15 mouse cellular contexts compared by ENCODE assay signal in genomic region chr3:82185626-82186025, GRCm38 (mm10). TPM values are rescaled to one million over a fixed set of nuclear protein-coding genes. Genes with fewer than 3 reads are reported as not detected.
A peak's percentile ranks its signal among the peaks of the same experiment; 100 is the strongest.
DNase-seq lines count a peak whose midpoint lies in the region; ATAC-seq and TF ChIP-seq lines count a peak whose summit lies in the region.
"Had no signal": no experiment of that assay in that cellular context is flagged by ENCODE, and none has a peak within 500 bp of the region (broad histone marks: within the 10 kb centered on the region; RNA-seq: fewer than 3 reads in every experiment).

No protein-coding gene starts in this region.

- H3K4me3 ChIP-seq in forebrain, postnatal 0 days (ENCODE audit: low read depth, low read length): no peak overlapping the region
- no peak overlapping the region for H3K4me3 ChIP-seq in forebrain, embryonic 15.5 days
- H3K4me3 ChIP-seq in midbrain, postnatal 0 days (ENCODE audit: low read depth, low read length): no peak overlapping the region
- H3K4me3 ChIP-seq in midbrain, embryonic 14.5 days (replicated peaks; ENCODE audit: low read depth, low read length): no peak overlapping the region
- H3K4me3 ChIP-seq: layer of hippocampus, adult 2 months; neural tube, embryonic 15.5 days had no signal

- H3K9ac ChIP-seq in forebrain, postnatal 0 days: no peak overlapping the region
- H3K9ac ChIP-seq in forebrain, embryonic 15.5 days (replicated peaks): no peak overlapping the region
- H3K9ac ChIP-seq in midbrain, postnatal 0 days (replicated peaks; ENCODE audit: low read length, poor library complexity, severe bottlenecking): no peak overlapping the region
- no peak overlapping the region for H3K9ac ChIP-seq in midbrain, embryonic 14.5 days (replicated peaks; ENCODE audit: low read length)
- H3K9ac ChIP-seq: neural tube, embryonic 15.5 days had no signal

- H3K27me3 ChIP-seq in forebrain, postnatal 0 days (ENCODE audit: insufficient read depth, low read length): no peaks in the 10 kb centered on the region
- H3K27me3 ChIP-seq in forebrain, embryonic 15.5 days: no peaks in the 10 kb centered on the region
- no peaks in the 10 kb centered on the region for H3K27me3 ChIP-seq in midbrain, postnatal 0 days (ENCODE audit: insufficient read depth, low read length)
- no peaks in the 10 kb centered on the region for H3K27me3 ChIP-seq in midbrain, embryonic 14.5 days (ENCODE audit: control insufficient read depth, insufficient read depth, low read length)
- H3K27me3 ChIP-seq: neural tube, embryonic 15.5 days had no signal

- peak; percentile 84 for ATAC-seq in forebrain, postnatal 0 days
- no peak for ATAC-seq in forebrain, embryonic 15.5 days (replicated peaks)
- ATAC-seq in midbrain, postnatal 0 days (ENCODE audit: low FRiP score): no peak
- no peak for ATAC-seq in midbrain, embryonic 14.5 days (ENCODE audit: low FRiP score, low TSS enrichment)
- ATAC-seq: intestine, postnatal 0 days had no signal

- H3K9me3 ChIP-seq in forebrain, postnatal 0 days (ENCODE audit: low read length): no peaks in the 10 kb centered on the region
- no peaks in the 10 kb centered on the region for H3K9me3 ChIP-seq in forebrain, embryonic 15.5 days
- no peaks in the 10 kb centered on the region for H3K9me3 ChIP-seq in midbrain, postnatal 0 days (ENCODE audit: low read length)
- no peaks in the 10 kb centered on the region for H3K9me3 ChIP-seq in midbrain, embryonic 14.5 days (ENCODE audit: control insufficient read depth, low read length)
- H3K9me3 ChIP-seq: neural tube, embryonic 15.5 days had no signal

- WGBS in forebrain, postnatal 0 days: 73% methylated on average over 9 of the region's 9 CpGs
- 83% methylated on average over 9 of the region's 9 CpGs for WGBS in forebrain, embryonic 15.5 days
- 93% methylated on average over 9 of the region's 9 CpGs for WGBS in midbrain, postnatal 0 days
- 94% methylated on average over 9 of the region's 9 CpGs for WGBS in midbrain, embryonic 14.5 days

- H3K36me3 ChIP-seq in forebrain, postnatal 0 days (ENCODE audit: insufficient read depth): no peaks in the 10 kb centered on the region
- H3K36me3 ChIP-seq in forebrain, embryonic 15.5 days: no peaks in the 10 kb centered on the region
- H3K36me3 ChIP-seq in midbrain, postnatal 0 days (ENCODE audit: insufficient read depth, low read length): no peaks in the 10 kb centered on the region
- H3K36me3 ChIP-seq in midbrain, embryonic 14.5 days (ENCODE audit: control insufficient read depth, insufficient read depth, low read length): no peaks in the 10 kb centered on the region
- H3K36me3 ChIP-seq: neural tube, embryonic 15.5 days had no signal

- DNase-seq in forebrain, postnatal 0 days: peak; percentile 43
- DNase-seq in midbrain, postnatal 0 days (ENCODE audit: low spot score): peak; percentile 3
- no peak for DNase-seq in midbrain, embryonic 14.5 days
- DNase-seq in left cerebral cortex, adult 18-20 months (ENCODE audit: low spot score in 2 of 2): peak; percentile 39 to 47
- DNase-seq in telencephalon, adult 2 months (ENCODE audit: low read depth, low spot score): peak; percentile 61
- DNase-seq in retina, embryonic 14.5 days (ENCODE audit: low spot score): no peak
- DNase-seq in urinary bladder, postnatal 10 days (ENCODE audit: low spot score): no peak
- DNase-seq: spleen, adult 18-20 months had no signal

- no peak overlapping the region for H3K4me2 ChIP-seq in forebrain, postnatal 0 days (ENCODE audit: low read depth)
- no peak overlapping the region for H3K4me2 ChIP-seq in forebrain, embryonic 15.5 days (replicated peaks)
- no peak overlapping the region for H3K4me2 ChIP-seq in midbrain, postnatal 0 days (ENCODE audit: low read depth, low read length, poor library complexity, severe bottlenecking)
- no peak overlapping the region for H3K4me2 ChIP-seq in midbrain, embryonic 14.5 days (ENCODE audit: low read length)
- H3K4me2 ChIP-seq: neural tube, embryonic 15.5 days had no signal

- H3K27ac ChIP-seq in forebrain, postnatal 0 days (ENCODE audit: low read depth, low read length): no peak overlapping the region
- no peak overlapping the region for H3K27ac ChIP-seq in forebrain, embryonic 15.5 days (replicated peaks)
- no peak overlapping the region for H3K27ac ChIP-seq in midbrain, postnatal 0 days (ENCODE audit: low read depth, low read length)
- no peak overlapping the region for H3K27ac ChIP-seq in midbrain, embryonic 14.5 days (replicated peaks; ENCODE audit: low read depth, low read length)
- H3K27ac ChIP-seq: layer of hippocampus, adult 2 months; macrophage; neural tube, embryonic 15.5 days had no signal

- TF ChIP-seq CTCF in forebrain, postnatal 0 days (IDR thresholded peaks at IDR 0.05; ENCODE audit: low read depth): no peak
- TF ChIP-seq CTCF in midbrain, postnatal 0 days (IDR thresholded peaks at IDR 0.05): no peak

- H3K4me1 ChIP-seq in forebrain, postnatal 0 days (ENCODE audit: insufficient read depth): no peaks in the 10 kb centered on the region
- no peaks in the 10 kb centered on the region for H3K4me1 ChIP-seq in forebrain, embryonic 15.5 days
- no peaks in the 10 kb centered on the region for H3K4me1 ChIP-seq in midbrain, postnatal 0 days (ENCODE audit: insufficient read depth, low read length)
- H3K4me1 ChIP-seq in midbrain, embryonic 14.5 days (ENCODE audit: control insufficient read depth, insufficient read depth, low read length): no peaks in the 10 kb centered on the region
- H3K4me1 ChIP-seq: neural tube, embryonic 15.5 days had no signal

RNA-seq across cellular contexts. Expression of gene Gucy1a1, which starts 40.0 kb away (rescaled TPM):
- 101 and 152 TPM in 2 replicates for total RNA-seq in forebrain, postnatal 0 days (2014; rRNA removed)
- polyA plus RNA-seq in forebrain, postnatal 0 days (2015; fragmentation: Nextera tagmentation; extraction: Ambion mirVana): 57.9 and 70.6 TPM in 2 replicates
- polyA plus RNA-seq in forebrain, embryonic 15.5 days (2015; fragmentation: Nextera tagmentation; extraction: Ambion mirVana): 42.4 and 51.8 TPM in 2 replicates
- 42.1 and 45.7 TPM in 2 replicates for total RNA-seq in midbrain, postnatal 0 days (2014; rRNA removed)
- polyA plus RNA-seq in midbrain, postnatal 0 days (2015; fragmentation: Nextera tagmentation; extraction: Ambion mirVana): 21.4 and 22.8 TPM in 2 replicates
- polyA plus RNA-seq in midbrain, embryonic 14.5 days (2014; fragmentation: Nextera tagmentation; extraction: Ambion mirVana): 18.9 and 19.9 TPM in 2 replicates
- total RNA-seq in left cerebral cortex, adult 18-20 months (2021): 10 to 100 TPM; 84.1 to 84.3 TPM
- total RNA-seq: MEL had no signal
- polyA plus RNA-seq: C2C12 had no signal

Comparison
In these comparisons a context has a peak if more than half of its experiments do, and no peak if none do; other contexts are left out.
1. DNase-seq: peak in forebrain, postnatal 0 days (single experiment), midbrain, postnatal 0 days (single experiment), left cerebral cortex, adult 18-20 months (2 of 2) and telencephalon, adult 2 months (single experiment); none in midbrain, embryonic 14.5 days (single experiment), retina, embryonic 14.5 days (single experiment) and urinary bladder, postnatal 10 days (single experiment).